Mouse (Mus musculus): ENCODE results near the gene Rufy1. TPM values are rescaled to one million over a fixed set of nuclear protein-coding genes. Genes with fewer than 3 reads are reported as not detected.

Rufy1 gene
- total RNA-seq, 2 experiments from 2014 or later: 27.1 to 27.9 TPM

GRCm38 (mm10) chr11:50346256-50347032 is 84.5 kb downstream of the Rufy1 start:
- DNase-seq: no peak

GRCm38 (mm10) chr11:50345486-50345885 is 85.4 kb downstream of the Rufy1 start:
- DNase-seq: no peak

Small RNA genes lying within 50 kb of the gene (microRNA-seq; reads per million reads assigned to microRNA genes)
- gene Mir804: 0 reads per million in 2 experiments

Other genes with a start within 250 kb of the Rufy1 start
- 100 to 1,000 TPM; 178 to 180 TPM for gene Sqstm1, start 220.3 kb downstream of the Rufy1 start, total RNA-seq (2021)
- gene Mgat4b, start 220.2 kb downstream of the Rufy1 start, total RNA-seq (2021): 100 to 1,000 TPM; 117 to 120 TPM
- 1 to 10 TPM; 2.0 to 2.7 TPM for gene Ltc4s, start 192.5 kb downstream of the Rufy1 start, total RNA-seq (2021)
- 10 to 100 TPM; 19.6 to 20.2 TPM for gene Maml1, start 138.8 kb downstream of the Rufy1 start, total RNA-seq (2021)
- gene Canx, start 105.5 kb downstream of the Rufy1 start, total RNA-seq (2021): 100 to 1,000 TPM; 322 to 335 TPM
- not detected for gene Cby3, start 76.7 kb downstream of the Rufy1 start, total RNA-seq (2021)
- gene Hnrnph1, start 54.1 kb downstream of the Rufy1 start, total RNA-seq (2021): 100 to 1,000 TPM; 191 to 216 TPM
- gene Adamts2, start 171.0 kb upstream of the Rufy1 start, total RNA-seq (2021): 10 to 100 TPM; 28.5 to 32.0 TPM

All from heart, postnatal 4 days (tissue).